Mouse (Mus musculus) 3134 (cell line): ENCODE measurements at regions not wholly inside any gene's neighbourhood (a gene's known extent, or its start where the extent isn't known, plus 50 kb on each side); places are given as distances from the start of the nearest gene placed in this dataset.

Experiments used
- DNase-seq: peaks from one replicate; pipeline ENCODE4 v3.0.0-alpha.2; 2011; ENCODE audit warnings: low spot score; ENCODE audit not compliant: insufficient read length; ENCODE audit errors: extremely low read depth

DNA sequence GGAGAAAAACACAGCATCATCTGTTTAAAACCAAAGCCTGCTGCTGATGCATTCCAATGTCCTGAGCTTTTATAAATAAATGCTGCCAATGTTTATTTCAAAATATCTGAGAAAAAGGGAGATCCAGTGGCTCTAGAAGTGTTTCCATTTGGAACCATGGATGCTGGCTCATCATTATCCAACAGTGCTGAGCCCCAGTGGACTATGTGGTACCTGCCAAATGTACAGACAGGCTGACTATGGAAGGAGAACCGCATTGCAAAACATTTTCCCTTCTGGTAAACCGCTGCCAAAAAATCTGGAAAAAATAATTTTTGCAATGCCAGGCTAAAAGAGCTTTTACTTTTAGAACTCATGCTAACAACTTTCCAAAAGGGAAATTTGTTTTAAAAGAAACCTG, 696.6 kb upstream of the Tbl1xr1 start:
- no peak for DNase-seq

DNA sequence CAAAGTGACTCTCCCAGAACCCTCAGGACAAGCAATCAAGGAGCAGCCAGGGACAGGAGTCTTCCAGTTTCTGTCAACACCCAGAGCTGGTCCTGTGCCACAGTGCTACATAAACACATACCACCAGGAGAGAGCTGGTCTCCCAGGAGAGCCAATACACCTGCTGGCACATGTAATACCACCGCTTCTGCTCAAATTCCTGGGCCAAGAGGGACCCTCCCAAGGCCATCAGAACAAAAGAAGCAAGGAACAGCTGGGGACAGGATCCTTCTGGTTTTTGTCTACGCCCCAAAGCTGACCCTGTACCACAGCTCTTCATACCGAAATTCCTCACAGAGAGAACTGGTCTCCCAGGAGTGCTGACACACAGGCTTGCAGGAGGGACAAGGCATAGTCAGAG, 695.4 kb upstream of the Tbl1xr1 start:
- DNase-seq: no peak

DNA sequence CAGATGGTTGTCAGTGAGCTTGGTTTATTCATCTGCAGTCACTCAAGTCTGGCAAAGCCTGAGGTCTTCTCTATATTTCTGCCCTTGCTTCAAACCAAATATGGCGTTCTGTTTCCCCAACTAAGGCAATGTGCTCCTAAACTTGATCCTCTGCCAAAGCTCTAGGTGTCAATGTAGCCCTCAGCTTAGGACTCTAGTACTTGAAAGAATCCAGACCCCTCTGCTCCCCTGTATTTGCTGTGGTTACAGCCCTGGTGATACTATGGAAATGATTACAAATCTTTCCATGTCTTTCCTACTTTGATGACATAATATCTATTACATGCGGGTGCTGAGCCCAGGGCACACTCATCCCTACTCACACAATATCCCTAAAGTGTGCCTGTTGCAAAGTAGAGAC, 672.9 kb upstream of the Tbl1xr1 start:
- DNase-seq: no peak

DNA sequence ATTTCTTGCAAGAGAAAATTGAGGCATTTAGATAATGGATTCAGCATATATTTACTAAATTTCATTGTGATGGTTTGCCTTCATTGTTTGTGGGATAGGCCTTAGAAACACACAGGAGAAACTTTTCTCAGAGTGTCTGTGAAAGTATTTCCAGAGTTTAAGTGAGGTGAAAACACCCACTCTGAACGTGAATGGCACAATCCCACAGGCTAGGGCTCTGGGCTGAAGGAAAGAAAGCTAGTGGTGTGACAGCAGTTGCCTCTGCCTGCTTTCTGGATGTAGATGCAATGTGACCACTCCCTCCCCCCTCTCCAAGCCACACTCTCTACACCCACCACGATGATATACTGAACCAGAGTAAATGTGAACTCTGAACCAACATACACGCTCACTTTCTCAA, 672.4 kb upstream of the Tbl1xr1 start:
- DNase-seq: no peak

DNA sequence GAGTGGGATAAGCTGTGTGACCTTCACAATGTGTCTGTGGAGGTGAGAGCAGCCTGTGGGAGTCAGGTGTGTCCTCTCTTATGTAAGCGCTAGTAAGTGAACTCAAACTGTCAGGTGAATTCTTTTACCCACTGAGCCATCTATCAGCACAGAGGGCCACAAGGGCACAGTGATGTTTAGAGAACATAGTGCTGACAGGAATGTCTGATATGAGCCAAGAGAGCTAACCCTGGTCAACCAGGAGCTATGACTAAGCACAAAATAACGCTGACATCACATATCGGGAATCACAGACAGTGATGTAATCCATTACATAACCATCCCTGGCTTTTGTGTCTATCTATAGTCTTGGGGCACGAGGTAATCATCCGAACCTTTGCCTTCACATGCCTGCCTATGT, 669.4 kb upstream of the Tbl1xr1 start:
- DNase-seq: peak; percentile 2

DNA sequence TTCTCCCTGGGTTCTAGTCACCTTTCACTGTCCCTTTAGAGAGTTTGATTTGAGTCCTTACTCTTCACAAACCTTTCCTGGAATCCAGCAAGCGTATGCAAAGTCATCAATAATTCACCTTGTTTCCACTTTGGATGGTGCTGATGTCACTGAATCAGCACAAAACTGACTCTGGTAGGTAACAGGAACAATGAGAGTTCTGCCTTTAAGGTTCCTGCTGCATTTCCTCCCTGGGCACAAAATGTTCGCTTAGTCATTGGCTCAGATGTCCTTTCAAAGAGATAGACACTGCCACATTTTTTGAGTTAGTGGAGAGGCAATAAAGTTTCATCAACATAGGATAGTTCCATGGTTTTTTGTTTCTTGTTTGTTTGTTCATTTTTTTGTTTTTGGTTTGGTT, 664.4 kb upstream of the Tbl1xr1 start:
- DNase-seq: no peak

DNA sequence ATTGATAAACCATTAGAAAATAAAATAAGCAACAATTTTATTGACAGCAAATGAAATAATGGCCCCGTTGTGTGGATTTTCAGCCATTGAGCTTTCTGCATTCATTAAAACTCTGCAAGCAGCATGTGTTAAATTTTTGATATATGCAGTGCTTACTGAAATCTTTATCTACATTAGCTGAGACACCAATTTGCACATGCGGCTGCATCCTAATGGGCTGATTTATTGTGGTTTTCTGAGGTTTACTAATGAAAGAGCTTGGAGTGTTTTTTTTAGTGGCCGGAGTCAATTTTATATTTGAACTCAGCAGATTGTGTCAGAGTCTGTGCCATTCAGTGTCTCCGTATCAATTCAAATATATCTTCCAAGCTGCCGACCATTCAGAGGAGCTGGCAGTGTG, 653.3 kb upstream of the Tbl1xr1 start:
- no peak for DNase-seq

DNA sequence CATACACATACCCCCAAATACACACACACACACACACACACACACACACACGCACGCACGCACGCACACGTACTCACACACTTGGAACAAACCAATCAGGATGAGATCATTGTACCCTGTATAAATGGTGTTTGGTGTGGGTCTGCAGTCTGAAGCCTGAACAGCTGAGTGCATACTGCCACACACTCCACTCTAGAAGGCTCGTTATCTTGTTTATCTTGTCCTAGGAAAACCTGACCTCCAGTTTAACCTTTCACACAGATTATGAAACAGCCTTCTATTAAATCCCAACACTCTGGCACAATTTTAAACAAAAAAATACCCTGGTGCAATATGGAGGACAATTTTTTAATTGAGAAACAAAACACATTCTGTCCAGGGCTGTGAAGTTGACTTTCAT, 649.9 kb upstream of the Tbl1xr1 start:
- no peak for DNase-seq

DNA sequence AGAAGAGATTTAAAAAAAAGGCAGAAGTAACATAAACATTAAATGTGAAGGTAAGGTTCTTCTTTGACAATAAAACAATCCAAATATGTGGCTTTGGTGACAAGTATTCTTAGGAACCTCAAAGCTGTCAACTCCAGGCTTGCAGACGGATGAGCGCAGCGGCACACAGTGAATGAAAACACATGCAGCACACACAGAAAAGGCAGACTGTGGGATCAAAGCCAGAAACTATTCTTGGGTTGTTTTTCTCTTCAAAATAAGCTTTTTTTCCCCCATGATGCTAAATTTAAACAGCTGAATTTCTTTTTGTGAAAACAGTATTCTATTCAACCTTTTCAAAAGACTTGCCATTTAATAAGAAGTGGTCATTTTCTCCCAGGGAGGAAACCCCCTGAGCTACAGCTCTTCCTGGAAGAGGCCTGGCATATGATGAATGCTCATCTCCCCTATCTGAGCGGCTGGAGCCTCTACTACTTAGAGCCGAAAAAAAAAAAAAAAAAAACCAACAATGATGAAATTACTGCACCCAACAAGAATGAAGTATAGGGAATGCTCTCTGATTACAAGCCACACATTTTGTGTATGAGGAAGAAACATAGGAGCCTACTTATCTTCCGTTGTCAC, 648.9 kb upstream of the Tbl1xr1 start:
- no peak for DNase-seq

DNA sequence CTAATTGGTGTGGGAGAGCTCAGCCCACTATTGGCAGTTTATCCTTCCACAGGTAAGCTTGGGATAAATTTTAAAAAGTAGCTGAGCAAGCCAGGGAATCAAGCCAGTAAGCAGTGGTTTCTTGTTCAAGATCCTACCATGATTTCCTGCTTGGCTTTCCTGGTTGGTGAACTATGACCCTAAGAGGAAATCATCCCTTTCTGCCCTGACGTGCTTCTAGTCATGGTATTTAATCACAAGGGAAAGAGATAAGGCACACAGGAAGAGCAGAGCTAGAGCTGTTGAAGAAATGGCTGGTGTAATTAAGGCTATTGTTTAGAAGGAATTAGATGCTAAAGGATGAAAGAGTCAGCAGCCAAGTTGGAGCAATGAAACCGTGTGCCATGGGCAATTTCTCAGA, 648.3 kb upstream of the Tbl1xr1 start:
- DNase-seq: no peak

DNA sequence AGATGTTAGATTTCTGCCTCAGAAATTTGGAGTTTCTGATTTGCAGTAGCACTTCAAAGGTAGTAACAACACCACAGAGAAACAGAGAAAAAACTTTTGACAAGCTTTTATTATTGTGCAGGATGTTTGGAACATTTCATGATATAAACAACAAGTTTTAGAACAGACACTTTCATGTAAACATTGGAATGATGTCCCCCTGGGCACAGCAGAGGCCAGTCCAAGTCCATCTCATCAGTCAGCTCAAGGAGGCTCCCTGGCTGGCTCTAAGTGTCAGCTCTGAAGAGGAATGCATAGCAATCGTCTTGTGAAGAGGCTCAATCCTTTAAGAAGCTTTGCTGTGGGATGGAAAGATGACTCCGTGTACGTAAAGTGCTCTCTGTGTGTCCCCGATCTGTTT, 612.2 kb upstream of the Tbl1xr1 start:
- DNase-seq: no peak

DNA sequence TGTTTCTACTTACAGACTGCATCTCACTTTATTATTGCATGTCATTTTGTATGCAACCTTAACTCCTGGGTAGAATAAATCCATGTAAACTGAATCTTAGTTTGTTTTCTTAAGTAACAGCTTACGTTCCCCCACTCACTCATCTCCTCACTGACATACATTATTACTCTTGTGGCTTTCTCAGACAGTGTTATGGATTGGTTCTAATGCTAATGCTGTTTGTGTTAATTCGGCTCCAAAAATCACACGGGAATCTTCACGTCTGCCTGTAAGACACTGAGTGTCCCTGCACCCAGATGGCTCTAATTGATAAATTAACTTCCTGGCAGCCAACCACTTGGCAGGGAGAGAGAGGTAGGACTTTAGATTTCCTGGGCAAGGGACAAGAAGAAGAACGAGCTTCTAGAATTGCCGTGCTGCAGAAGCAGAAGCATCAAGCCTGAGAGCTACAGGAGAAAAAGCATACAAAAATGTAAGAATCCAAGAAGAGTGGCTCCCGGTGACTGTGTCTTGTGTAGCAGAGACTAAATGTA, 610.3 kb upstream of the Tbl1xr1 start:
- no peak for DNase-seq

DNA sequence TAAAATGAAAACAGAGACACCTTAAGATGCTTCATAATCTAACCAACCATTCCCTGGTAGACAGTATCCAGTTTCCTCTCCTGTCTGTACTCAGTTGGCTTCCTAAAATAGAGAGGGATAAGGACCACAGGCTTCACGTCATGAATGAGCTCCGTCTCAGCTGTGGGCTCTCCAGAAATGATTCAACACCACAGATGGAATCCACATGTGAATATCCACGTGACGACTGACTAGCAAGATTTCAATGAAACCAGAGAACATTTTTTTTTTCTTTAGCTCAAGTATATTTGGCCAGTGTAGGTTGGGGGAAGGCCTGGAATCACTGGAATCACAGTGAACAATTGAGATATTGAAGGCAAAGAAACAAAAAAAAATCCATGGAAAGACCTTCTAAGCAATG, 599.1 kb upstream of the Tbl1xr1 start:
- no peak for DNase-seq

DNA sequence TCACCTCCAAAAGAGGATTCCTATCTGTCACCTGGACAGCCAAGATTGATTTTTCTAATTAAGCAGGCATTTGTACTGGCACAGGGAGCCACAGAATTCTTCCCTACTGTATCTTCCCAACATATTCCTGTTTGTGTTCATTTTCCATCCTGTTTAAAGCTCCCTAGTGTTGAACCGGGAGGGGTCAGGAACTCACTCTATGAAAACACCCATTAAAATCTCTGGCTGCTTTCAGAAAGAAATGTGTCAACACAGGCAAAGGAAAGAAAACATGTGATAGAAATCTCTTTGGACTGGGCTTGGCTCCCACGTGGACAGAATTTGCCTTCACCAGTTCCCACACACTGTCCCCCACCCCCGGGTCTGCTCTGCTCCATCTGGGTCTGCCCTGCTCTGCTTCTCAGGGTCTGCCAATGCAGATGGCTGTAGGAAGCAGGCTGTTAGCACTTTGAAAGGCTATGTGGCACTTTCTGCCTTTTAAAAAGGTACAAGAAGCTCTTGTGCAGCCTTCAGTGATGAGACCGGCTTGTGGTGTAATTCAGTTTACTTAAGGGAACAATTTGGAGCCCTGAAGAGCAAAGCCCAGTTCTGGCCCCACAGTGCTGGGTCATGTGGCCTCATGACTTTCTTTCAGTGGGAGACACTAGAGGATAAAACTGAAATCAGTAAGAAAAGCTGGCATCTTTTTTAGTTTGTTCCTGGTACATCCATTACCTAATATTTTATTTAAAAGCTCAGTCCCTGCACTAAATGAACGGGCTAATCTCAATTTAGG, 597.2 kb upstream of the Tbl1xr1 start:
- DNase-seq: peak; percentile 14

DNA sequence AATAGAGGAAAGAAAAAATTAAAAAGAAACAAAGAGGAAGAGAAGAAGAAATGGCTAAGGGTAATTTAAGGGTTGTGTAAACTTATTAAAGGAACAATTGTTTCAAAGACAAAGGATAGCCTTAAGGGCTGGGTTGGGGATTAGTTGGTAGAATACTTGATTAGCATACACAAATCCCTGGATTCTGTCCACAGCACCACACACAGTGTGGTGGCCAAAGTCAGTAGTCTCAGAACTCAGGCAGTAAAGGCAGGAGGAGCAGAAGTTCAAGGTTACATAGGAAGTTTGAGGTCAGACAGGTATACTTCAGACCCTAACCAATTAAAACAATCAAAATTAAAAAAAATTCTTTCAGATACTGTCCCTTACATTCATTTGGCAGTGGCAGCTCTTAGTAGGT, 596.6 kb upstream of the Tbl1xr1 start:
- no peak for DNase-seq

DNA sequence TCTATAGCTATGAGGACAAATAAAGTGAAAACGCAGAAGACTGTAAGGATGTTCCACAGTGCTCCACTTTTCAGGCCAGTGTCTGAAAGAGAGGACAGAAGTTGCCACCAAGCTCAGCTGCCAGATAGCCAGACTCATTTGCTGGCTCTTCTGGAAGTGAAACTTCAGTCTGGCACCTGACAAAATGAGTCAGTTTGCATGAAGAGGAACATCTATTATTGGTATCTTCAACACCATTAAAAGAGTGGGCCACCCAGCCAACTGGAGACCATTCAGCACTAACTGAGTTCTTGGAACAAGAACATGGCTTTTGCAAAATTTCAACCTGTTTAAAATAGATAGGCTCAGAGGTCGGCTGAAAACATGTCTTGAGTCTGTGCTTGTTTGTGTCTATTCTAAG, 592.4 kb upstream of the Tbl1xr1 start:
- DNase-seq: no peak

DNA sequence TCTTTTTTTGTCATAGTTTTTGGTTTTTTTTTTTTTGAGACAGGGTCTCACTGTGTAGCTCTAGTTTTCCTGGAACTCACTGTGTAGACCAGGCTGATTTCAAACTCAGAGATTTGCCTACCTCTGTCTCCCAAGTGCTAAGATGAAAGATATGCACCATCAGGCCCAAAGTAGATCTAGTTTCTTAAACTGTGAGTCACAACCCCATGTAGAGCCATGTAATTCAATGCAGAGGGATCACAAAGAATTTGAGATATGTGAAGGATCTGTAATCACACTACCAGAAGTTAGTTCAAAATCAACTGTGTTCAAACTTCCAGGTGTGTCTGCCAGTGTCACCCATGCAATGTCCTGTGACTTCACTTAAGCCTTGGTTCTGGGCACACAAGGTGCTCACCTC, 591.0 kb upstream of the Tbl1xr1 start:
- DNase-seq: no peak

DNA sequence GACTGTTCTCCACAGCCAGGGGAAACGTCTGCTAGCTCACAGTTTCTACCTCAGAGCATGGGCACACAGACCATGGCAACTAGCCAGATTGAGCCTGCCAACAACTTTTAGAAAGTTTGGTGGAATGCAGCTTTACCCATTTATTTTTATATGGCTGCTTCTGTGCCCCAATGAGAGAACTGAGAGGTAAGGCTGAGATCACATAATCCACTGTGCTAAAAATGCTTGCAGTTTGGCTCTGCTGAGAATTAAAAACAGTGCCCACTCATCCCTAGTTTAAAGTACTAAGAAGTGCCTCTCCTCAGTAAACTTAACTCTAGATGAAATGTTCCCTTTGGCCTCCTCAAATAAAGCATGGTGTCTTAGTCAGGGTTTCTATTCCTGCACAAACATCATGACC, 586.9 kb upstream of the Tbl1xr1 start:
- DNase-seq: no peak

DNA sequence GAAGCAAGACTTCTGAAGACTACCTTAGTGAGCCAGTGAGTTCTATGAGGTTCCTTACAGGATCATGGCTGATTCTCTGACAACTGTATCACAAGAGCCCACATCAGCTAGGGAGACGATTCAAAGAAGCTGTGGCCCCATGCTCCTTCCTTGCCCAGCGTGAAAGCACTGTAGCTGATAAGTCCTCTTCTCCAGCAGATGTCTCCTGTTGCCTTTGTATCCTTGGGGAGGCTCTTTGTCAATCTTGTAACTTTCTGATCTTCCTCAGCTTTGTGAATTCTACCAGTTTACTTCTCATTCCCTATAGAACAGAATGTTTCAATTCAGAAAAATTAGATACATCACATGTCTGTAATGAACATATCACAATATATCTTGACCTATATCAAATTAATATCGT, 584.0 kb upstream of the Tbl1xr1 start:
- no peak for DNase-seq

DNA sequence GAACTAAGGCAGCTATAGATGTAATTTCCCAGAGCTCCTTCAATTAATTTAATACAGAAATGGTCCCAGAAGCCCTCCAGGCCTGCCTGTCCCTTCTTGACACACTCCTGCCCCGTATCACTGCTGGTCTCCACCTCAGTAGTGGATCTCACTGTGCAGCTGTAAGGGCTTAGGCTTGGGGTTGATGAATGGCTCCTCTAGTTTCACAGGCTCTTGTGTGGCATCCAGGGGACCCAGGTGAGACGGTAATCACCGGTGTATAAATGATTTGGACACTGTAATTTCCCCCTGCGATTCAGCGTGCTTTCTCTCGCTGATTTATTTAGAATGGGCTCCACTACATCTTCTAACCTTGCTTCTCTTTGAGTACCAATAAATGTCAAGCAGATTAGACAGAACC, 583.1 kb upstream of the Tbl1xr1 start:
- DNase-seq: no peak

DNA sequence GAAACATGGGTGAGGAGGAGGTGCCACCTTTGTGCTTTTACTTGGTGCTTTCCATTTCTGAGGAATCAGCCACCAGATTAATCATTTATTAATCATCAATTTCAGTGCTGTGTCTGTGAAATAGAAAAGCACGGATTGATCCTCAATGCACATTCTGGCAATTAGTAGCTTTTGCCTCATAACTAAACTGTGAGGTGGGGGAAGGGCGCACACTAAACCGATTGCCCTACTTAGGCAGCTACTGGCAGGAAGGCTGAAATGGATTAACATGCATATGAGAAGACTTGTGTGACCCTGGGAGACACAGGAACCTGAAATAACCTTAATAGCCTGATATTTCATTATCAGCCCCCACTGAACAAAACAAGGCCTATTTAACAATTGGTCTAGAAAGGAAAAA, 581.5 kb upstream of the Tbl1xr1 start:
- no peak for DNase-seq

DNA sequence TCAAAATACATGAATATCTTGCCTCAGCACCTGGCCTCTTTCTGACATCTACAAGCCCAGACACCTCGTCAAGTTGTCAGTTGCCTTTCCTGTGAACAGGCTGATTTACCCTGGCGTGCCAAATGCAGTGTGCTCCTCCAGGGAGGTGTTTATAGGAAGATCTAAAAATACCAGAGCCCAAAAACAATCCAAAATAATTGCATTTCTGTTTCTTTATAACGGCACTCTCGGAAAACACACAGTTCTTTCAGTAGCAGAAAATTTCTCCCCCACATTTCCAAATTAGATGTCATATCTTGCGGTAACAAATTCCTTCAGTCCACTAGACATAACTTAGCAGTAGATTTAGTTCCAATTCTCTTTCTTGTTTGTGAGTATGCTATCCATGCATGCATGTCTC, 580.8 kb upstream of the Tbl1xr1 start:
- DNase-seq: no peak
